Mouse (Mus musculus) stomach, postnatal 0 days (tissue): ENCODE results near the gene Upp2.

Experiments used
- CTCF ChIP-seq: IDR thresholded peaks from 2 replicates; pipeline ENCODE4 v1.5.1; 2016; ENCODE audit warnings: antibody characterized with exemption, low read depth, mild to moderate bottlenecking, moderate library complexity
- EP300 ChIP-seq: optimal IDR thresholded peaks from 2 replicates; pipeline ENCODE3; 2016; ENCODE audit warnings: antibody characterized with exemption

DNA sequence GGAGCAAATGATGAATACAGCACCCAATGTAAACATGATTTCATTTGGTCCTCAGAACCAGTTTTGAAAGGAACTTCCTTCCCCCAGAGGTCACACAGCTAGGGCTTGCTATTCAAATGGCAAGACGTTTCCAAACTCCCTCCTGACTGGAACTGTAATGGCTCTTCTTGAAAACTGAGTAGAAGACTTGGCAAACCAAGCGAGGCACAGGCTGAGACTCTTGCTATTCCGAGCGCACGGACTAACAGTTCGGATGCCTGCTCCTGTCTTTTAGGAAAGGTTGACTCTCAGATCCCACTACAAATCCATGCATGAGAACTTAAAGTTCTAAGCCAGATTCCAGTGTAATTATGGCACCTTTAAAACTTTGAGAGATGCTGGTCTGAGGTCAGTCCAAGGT lies 136.5 kb downstream of the Upp2 start:
- TF ChIP-seq CTCF (no peak), EP300 (no peak)
